Mouse (Mus musculus) heart, postnatal 0 days (tissue): ENCODE results near the gene Taar2.

Experiments
- CTCF ChIP-seq: IDR thresholded peaks from 2 replicates; pipeline ENCODE4 v1.5.1; 2016; ENCODE audit warnings: antibody characterized with exemption, control low read depth, low read depth
- EP300 ChIP-seq: IDR thresholded peaks from 2 replicates; pipeline ENCODE4 v1.6.1; 2016; ENCODE audit warnings: antibody characterized with exemption, low read depth

DNA sequence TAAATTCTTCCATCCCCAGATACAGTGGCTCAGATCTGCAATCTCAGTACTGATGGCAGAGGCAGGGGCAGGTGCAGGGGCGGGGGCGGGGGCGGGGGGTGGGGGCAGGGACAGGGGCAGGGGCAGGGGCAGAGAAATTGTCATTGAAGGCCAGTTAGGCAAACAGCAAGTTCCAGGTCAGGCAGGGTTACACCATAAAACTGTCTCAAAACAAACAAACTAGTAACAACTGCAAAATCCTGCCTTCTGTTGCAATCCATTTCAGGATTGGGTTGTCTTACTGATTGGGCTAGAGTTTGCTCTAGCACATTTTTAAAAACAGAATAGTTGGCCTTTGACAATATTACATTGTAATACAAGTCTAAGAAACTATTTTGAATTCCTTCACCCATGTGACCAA, 15.9 kb upstream of the Taar2 start:
- TF ChIP-seq CTCF (no peak), EP300 (no peak)
